Mouse (Mus musculus) monocyte, adult 2 months (primary cell): ENCODE results near the gene Krt8.

Experiments used
- DNase-seq, 2 experiments: peaks; one replicate each; pipeline ENCODE4 v3.0.0; 2022; ENCODE audit warnings: low spot score in 2 of 2, low read depth in 1 of 2

Gene Krt8

GRCm38 (mm10) chr15:101977043-101977726, 27.1 kb downstream of the Krt8 start:
- DNase-seq = peak; percentile 89 to 91

- peak in 1 of 2 experiments; percentile 29 for DNase-seq
These were observed 27.6 kb downstream of the Krt8 start for GRCm38 (mm10) chr15:101976641-101977040.

GRCm38 (mm10) chr15:101976023-101976422, 28.3 kb downstream of the Krt8 start:
- peak; percentile 71 to 83 for DNase-seq

GRCm38 (mm10) chr15:101974083-101974845, 30.0 kb downstream of the Krt8 start:
- DNase-seq = peak in 1 of 2 experiments; percentile 63

GRCm38 (mm10) chr15:101973414-101974077, 30.7 kb downstream of the Krt8 start:
- peak; percentile 92 to 98 for DNase-seq

- DNase-seq = no peak
These were observed 33.7 kb downstream of the Krt8 start for GRCm38 (mm10) chr15:101970536-101970935.

GRCm38 (mm10) chr15:101966808-101967207, 37.5 kb downstream of the Krt8 start:
- no peak for DNase-seq

- no peak for DNase-seq
These were observed 45.4 kb downstream of the Krt8 start for GRCm38 (mm10) chr15:101958891-101959290.

- no peak for DNase-seq
These were observed 50.1 kb downstream of the Krt8 start, which contains the start of gene Krt78 for GRCm38 (mm10) chr15:101954187-101954586. Gene Krt78, minus strand, starts transcription at chr15:101954287.

- DNase-seq = no peak
These were observed 51.4 kb downstream of the Krt8 start for GRCm38 (mm10) chr15:101952733-101953474.
